ENCODE assay signal across 18 mouse cellular contexts in genomic region chr9:60434093-60434492, GRCm38 (mm10).
"Had no signal": no experiment of that assay in that cellular context is flagged by ENCODE, and none has a peak within 500 bp of the region (broad histone marks: within the 10 kb centered on the region; RNA-seq: fewer than 3 reads in every experiment).

No protein-coding gene starts in this region.

- H3K9me3 ChIP-seq: neural tube, embryonic 13.5 days had no signal

- H3K9ac ChIP-seq: liver, embryonic 14.5 days; liver, postnatal 0 days; lung, embryonic 14.5 days; neural tube, embryonic 13.5 days had no signal

- H3K36me3 ChIP-seq: neural tube, embryonic 13.5 days had no signal

- DNase-seq: kidney, adult 2 months; kidney, postnatal 10 days; kidney, postnatal 36 days; layer of hippocampus, postnatal 36 days; liver, postnatal 0 days; lung, embryonic 14.5 days; lung, postnatal 36 days; right cerebral cortex, adult 18-20 months; right cerebral cortex, postnatal 14 days; right cerebral cortex, postnatal 4 days; thymus, adult 2 months; thymus, postnatal 14 days; thymus, postnatal 4 days had no signal

- H3K27ac ChIP-seq: left cerebral cortex, adult 2 months; liver, embryonic 14.5 days; neural tube, embryonic 13.5 days; stomach, postnatal 0 days had no signal

- H3K4me3 ChIP-seq: left cerebral cortex, adult 2 months; myocyte; neural tube, embryonic 13.5 days had no signal
